Mouse (Mus musculus) liver, postnatal 0 days (tissue): Measurements from ENCODE around the gene H2al3. TPM values are rescaled to one million over a fixed set of nuclear protein-coding genes. Genes with fewer than 3 reads are reported as not detected.

Experiments
- ATAC-seq: fragments of 200-750 bp; cut with Nextera tagmentation; 2 replicates; pipeline ENCODE4 v1.8.0; 2017; ENCODE audit warnings: mild to moderate bottlenecking, moderate library complexity
- DNase-seq: peaks from one replicate; pipeline ENCODE4 v3.0.0-alpha.2; 2016
- H3K27ac ChIP-seq: fragments of 300-500 bp; sonication (generic); 2 replicates; pipeline ENCODE4 v1.5.1; 2014; ENCODE audit warnings: antibody characterized with exemption, moderate library complexity, mild to moderate bottlenecking, low read depth
- H3K27me3 ChIP-seq: fragments of 300-500 bp; sonication (generic); 2 replicates; pipeline ENCODE4 v1.6.1; 2014; ENCODE audit warnings: low read length, control low read depth, mixed read lengths; ENCODE audit not compliant: insufficient read depth
- H3K36me3 ChIP-seq: fragments of 300-500 bp; sonication (generic); replicated peaks from 2 replicates; pipeline ENCODE4 v1.6.1; 2014; ENCODE audit warnings: mild to moderate bottlenecking, control low read depth, low read length, moderate library complexity, mixed read lengths; ENCODE audit not compliant: insufficient read depth
- H3K4me1 ChIP-seq: fragments of 300-500 bp; sonication (generic); 2 replicates; pipeline ENCODE4 v1.6.1; 2014; ENCODE audit warnings: antibody characterized with exemption, mild to moderate bottlenecking, control low read depth; ENCODE audit not compliant: insufficient read depth
- H3K4me2 ChIP-seq: fragments of 300-500 bp; sonication (generic); 2 replicates; pipeline ENCODE4 v1.6.1; 2014; ENCODE audit warnings: low read depth, mild to moderate bottlenecking, low read length, moderate library complexity, mixed read lengths
- H3K4me3 ChIP-seq: fragments of 300-500 bp; sonication (generic); 2 replicates; pipeline ENCODE4 v1.5.1; 2014; ENCODE audit warnings: low read depth, low read length
- H3K9ac ChIP-seq: fragments of 300-500 bp; sonication (generic); replicated peaks from 2 replicates; pipeline ENCODE4 v1.6.1; 2014; ENCODE audit warnings: mild to moderate bottlenecking, moderate library complexity
- H3K9me3 ChIP-seq: fragments of 300-500 bp; sonication (generic); 2 replicates; pipeline ENCODE4 v1.6.1; 2016; ENCODE audit warnings: mild to moderate bottlenecking, control low read depth, low read length, mixed read lengths
- CTCF ChIP-seq: sonication (generic); IDR thresholded peaks from 2 replicates; pipeline ENCODE4 v1.5.1; 2016; ENCODE audit warnings: antibody characterized with exemption, low read depth
- EP300 ChIP-seq: IDR thresholded peaks from 2 replicates; pipeline ENCODE4 v1.6.1; 2016; ENCODE audit warnings: antibody characterized with exemption, low read depth, mild to moderate bottlenecking
- WGBS: fragments of 180-500 bp; shearing (Covaris S2); extraction: QIAGEN DNeasy Blood & Tissue Kit; methylation state at CpG from one replicate; pipeline ENCODE4 v1.1.7; 2014; ENCODE audit not compliant: insufficient replicate concordance; 5-methylcytosine and 5-hydroxymethylcytosine counted together
- polyA plus RNA-seq: library from polyadenylated mRNA; unstranded; fragments of >200 nt; fragmentation: Nextera tagmentation; extraction: Ambion mirVana; gene quantifications from 2 replicates; pipeline ENCODE4 v1.2.1, GENCODE M21; 2015

Gene H2al3
- not detected in 2 replicates for polyA plus RNA-seq

- Histone ChIP-seq H3K36me3 (no peaks in the 10 kb centered on the region), H3K4me3 (no peak within 1 kb of the TSS), H3K27me3 (no peaks in the 10 kb centered on the region), H3K4me1 (no peaks in the 10 kb centered on the region), H3K4me2 (no peak within 1 kb of the TSS), H3K27ac (no peak within 1 kb of the TSS), H3K9ac (no peak within 1 kb of the TSS), H3K9me3 (no peaks in the 10 kb centered on the region)
- DNase-seq (no peak), ATAC-seq (no peak)
- WGBS: 53% methylated on average over 1 of the region's 1 CpGs
- TF ChIP-seq EP300 (no peak), CTCF (no peak)
Observed at GRCm38 (mm10) chrX:9849403-9849802, at the start of gene H2al3. Gene H2al3 (plus strand): TSS chrX:9849703.

DNA sequence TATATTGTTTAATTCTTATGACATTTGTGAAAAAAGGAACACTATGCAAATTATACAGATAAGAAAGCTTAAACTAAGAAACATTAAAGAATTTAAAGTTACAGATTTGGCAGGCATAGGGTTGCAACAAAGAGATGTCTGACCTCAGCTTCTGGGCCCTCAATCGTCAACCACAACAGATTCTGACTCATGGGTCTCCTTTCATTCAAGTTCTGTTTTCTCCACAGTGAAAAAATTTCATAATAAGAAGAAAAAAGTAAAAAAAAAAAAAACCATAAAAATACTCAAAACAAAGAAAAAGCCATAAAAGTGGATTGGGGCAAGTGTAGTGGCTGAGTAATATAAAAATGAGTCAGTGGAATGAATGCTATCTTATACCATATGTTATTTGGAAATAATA lies 39.4 kb upstream of the H2al3 start:
- TF ChIP-seq EP300 (no peak), CTCF (no peak)
- H3K27me3 ChIP-seq: no peaks in the 10 kb centered on the region
- ATAC-seq (no peak), DNase-seq (no peak)
- no peaks in the 10 kb centered on the region for H3K36me3 ChIP-seq
- H3K9me3 ChIP-seq: no peaks in the 10 kb centered on the region
- 67% methylated on average over 1 of the region's 1 CpGs for WGBS
- H3K4me2 ChIP-seq: no peak overlapping the region
- no peak overlapping the region for H3K9ac ChIP-seq
- no peaks in the 10 kb centered on the region for H3K4me1 ChIP-seq
- H3K4me3 ChIP-seq: no peak overlapping the region
- H3K27ac ChIP-seq: no peak overlapping the region

GRCm38 (mm10) chrX:9812469-9812868 lies 37.0 kb upstream of the H2al3 start:
- no peaks in the 10 kb centered on the region for H3K4me1 ChIP-seq
- no peak for DNase-seq
- no peak overlapping the region for H3K4me2 ChIP-seq
- H3K9ac ChIP-seq: no peak overlapping the region
- no peak for TF ChIP-seq CTCF
- no peak for TF ChIP-seq EP300
- no peak overlapping the region for H3K27ac ChIP-seq
- no peak overlapping the region for H3K4me3 ChIP-seq
- H3K27me3 ChIP-seq: no peaks in the 10 kb centered on the region
- H3K36me3 ChIP-seq: no peaks in the 10 kb centered on the region
- ATAC-seq: no peak
- H3K9me3 ChIP-seq: no peaks in the 10 kb centered on the region

GRCm38 (mm10) chrX:9834779-9835178 lies 14.7 kb upstream of the H2al3 start:
- DNase-seq (no peak), ATAC-seq (no peak)
- Histone ChIP-seq H3K4me2 (no peak overlapping the region), H3K36me3 (no peaks in the 10 kb centered on the region), H3K9me3 (no peaks in the 10 kb centered on the region), H3K4me3 (no peak overlapping the region), H3K27me3 (no peaks in the 10 kb centered on the region), H3K27ac (no peak overlapping the region), H3K9ac (no peak overlapping the region), H3K4me1 (no peaks in the 10 kb centered on the region)
- TF ChIP-seq EP300 (no peak), CTCF (no peak)
- WGBS: 68% methylated on average over 2 of the region's 2 CpGs

- H3K27me3 ChIP-seq: no peaks in the 10 kb centered on the region
- DNase-seq (no peak), ATAC-seq (no peak)
- H3K9ac ChIP-seq: no peak within 1 kb of the TSS
- no peak for TF ChIP-seq EP300
- TF ChIP-seq CTCF: no peak
- H3K36me3 ChIP-seq: no peaks in the 10 kb centered on the region
- H3K4me2 ChIP-seq: no peak within 1 kb of the TSS
- 60% methylated on average over 3 of the region's 3 CpGs for WGBS
- no peak within 1 kb of the TSS for H3K4me3 ChIP-seq
- no peaks in the 10 kb centered on the region for H3K4me1 ChIP-seq
- H3K9me3 ChIP-seq: no peaks in the 10 kb centered on the region
- H3K27ac ChIP-seq: no peak within 1 kb of the TSS
Observed at GRCm38 (mm10) chrX:9846628-9847027, 2.9 kb upstream of the H2al3 start, which contains the start of gene Hypm. Gene Hypm (plus strand): TSS chrX:9846928.

GRCm38 (mm10) chrX:9861859-9862258 lies 12.4 kb downstream of the H2al3 start:
- ATAC-seq (no peak), DNase-seq (no peak)
- H3K9ac ChIP-seq: no peak overlapping the region
- H3K4me3 ChIP-seq: no peak overlapping the region
- H3K36me3 ChIP-seq: no peaks in the 10 kb centered on the region
- H3K27me3 ChIP-seq: no peaks in the 10 kb centered on the region
- TF ChIP-seq CTCF: no peak
- no peak for TF ChIP-seq EP300
- WGBS: 66% methylated on average over 2 of the region's 2 CpGs
- no peaks in the 10 kb centered on the region for H3K4me1 ChIP-seq
- no peak overlapping the region for H3K27ac ChIP-seq
- H3K4me2 ChIP-seq: no peak overlapping the region
- no peaks in the 10 kb centered on the region for H3K9me3 ChIP-seq

DNA sequence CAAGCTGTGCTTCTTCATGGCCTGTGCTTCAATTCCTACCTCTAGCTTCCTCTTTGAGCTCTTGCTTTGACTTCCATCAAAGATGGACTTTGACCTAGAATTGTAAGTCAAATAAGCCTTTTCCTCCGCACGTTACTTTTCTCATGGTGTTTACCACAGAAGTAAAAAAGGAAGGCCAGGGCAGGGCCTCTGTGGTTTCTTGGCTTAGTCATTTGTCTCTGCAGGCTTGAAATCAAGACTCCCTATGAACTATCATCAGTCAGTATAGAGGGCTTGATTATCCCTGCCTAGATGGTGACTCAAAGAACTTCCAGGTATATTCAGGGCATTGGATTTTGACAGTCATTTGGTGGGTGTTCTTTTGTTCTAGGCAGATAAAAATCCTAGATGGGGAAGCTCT lies 26.0 kb downstream of the H2al3 start:
- no peak overlapping the region for H3K27ac ChIP-seq
- no peak overlapping the region for H3K4me3 ChIP-seq
- no peaks in the 10 kb centered on the region for H3K4me1 ChIP-seq
- TF ChIP-seq CTCF: no peak
- no peak for TF ChIP-seq EP300
- no peaks in the 10 kb centered on the region for H3K9me3 ChIP-seq
- no peaks in the 10 kb centered on the region for H3K27me3 ChIP-seq
- WGBS: 64% methylated on average over 2 of the region's 2 CpGs
- no peak for ATAC-seq
- no peak overlapping the region for H3K4me2 ChIP-seq
- no peak overlapping the region for H3K9ac ChIP-seq
- H3K36me3 ChIP-seq: no peaks in the 10 kb centered on the region
- no peak for DNase-seq
